Mouse (Mus musculus): ENCODE measurements around the gene Ctsj. TPM values are rescaled to one million over a fixed set of nuclear protein-coding genes. Genes with fewer than 3 reads are reported as not detected.
"Not testable (repeated sequence)": the region's sequence is repeated elsewhere in the genome, so short reads cannot be mapped to it uniquely, and the experiment has no call there.

Gene Ctsj
- 0.26 and 0.40 TPM in 2 replicates for polyA plus RNA-seq (2016; fragmentation: Nextera tagmentation; extraction: Ambion mirVana)

DNA sequence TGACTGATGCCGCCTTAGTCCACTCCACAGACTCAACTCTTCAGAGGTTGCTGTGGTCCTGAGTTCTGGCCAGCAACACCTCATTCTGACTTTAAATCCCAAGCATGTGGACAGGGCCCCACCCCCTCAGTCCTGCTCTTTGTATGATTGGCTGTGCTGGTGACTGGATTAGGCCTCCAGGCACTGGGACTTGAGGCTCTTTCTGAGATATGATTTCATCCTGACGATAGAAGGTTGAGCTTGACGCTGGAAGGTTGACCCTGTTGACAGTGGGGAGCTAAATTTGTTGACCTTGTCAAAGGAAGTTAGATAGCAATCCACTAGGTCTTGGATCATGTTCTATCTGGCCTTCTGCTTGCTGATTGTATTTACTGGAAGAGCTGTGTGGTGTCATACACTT is at the start of gene Ctsj:
Gene Ctsj, minus strand, starts transcription at position 101 of the 400 bp plus-strand sequence.
- Histone ChIP-seq H3K9ac (no peak within 1 kb of the TSS), H3K36me3 (no peaks in the 10 kb centered on the region), H3K27ac (ENCODE audit: poor library complexity, severe bottlenecking) (no peak within 1 kb of the TSS), H3K4me2 (no peak within 1 kb of the TSS), H3K4me1 (replicated peaks) (no peaks in the 10 kb centered on the region), H3K9me3 (replicated peaks) (peaks cover 3% of the 10 kb centered on the region; the same call in 1 of the 2 replicates), H3K4me3 (no peak within 1 kb of the TSS), H3K27me3 (replicated peaks) (no peaks in the 10 kb centered on the region)
- WGBS, result 56% methylated on average over 3 of the region's 3 CpGs
- no peak for ATAC-seq (ENCODE audit: insufficient number of reproducible peaks, low FRiP score)

DNA sequence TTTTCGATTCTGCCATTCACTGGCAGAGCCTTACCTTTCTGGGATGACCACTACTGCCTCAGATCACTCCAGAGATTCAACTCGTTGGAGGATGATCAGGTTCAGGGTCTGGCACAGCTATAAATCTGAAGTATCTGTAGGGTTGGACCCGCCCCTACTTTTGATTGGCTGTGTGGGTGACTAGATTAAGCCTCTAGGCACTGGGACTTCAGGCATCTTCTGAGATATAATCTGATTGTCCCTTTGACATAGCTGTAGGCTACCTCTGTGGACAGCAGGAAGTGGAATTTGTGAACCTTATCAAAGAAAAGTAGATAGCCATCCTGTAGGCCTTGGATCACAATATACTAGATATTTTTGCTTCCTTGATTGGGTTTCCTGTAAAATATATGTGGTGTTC is 34.8 kb upstream of the Ctsj start, which contains the start of gene Ctsq:
Gene Ctsq, minus strand, starts transcription at position 101 of the 400 bp plus-strand sequence.
- Histone ChIP-seq H3K36me3 (no peaks in the 10 kb centered on the region), H3K4me1 (replicated peaks) (no peaks in the 10 kb centered on the region), H3K9ac (no peak within 1 kb of the TSS), H3K27me3 (replicated peaks) (no peaks in the 10 kb centered on the region), H3K4me3 (no peak within 1 kb of the TSS), H3K27ac (ENCODE audit: poor library complexity, severe bottlenecking) (no peak within 1 kb of the TSS), H3K4me2 (no peak within 1 kb of the TSS), H3K9me3 (replicated peaks) (peaks cover 8% of the 10 kb centered on the region)
- ATAC-seq (ENCODE audit: insufficient number of reproducible peaks, low FRiP score), result no peak
- 48% methylated on average over 3 of the region's 3 CpGs for WGBS

DNA sequence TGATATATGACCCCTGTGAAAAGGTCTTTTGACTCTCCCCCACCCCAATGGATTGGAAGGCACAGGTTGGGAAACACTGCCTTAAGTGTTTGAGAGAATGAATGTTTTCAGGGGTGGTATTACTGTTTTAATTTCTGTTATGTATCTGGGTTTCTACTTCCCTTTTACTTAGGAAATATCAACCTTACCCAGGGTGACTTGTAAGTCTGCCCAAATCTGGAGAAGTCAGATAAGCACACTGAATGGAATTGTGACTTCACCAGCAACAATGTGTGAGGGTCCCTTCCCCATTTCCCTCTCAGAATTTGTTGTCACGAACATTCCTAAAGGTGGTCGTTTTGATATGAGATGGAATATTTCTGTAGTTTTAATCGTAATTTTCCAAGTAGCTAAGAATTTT is 17.0 kb upstream of the Ctsj start:
- H3K4me2 ChIP-seq, result no peak overlapping the region
- H3K4me1 ChIP-seq (replicated peaks), result no peaks in the 10 kb centered on the region
- H3K27me3 ChIP-seq (replicated peaks), result no peaks in the 10 kb centered on the region
- no peak overlapping the region for H3K27ac ChIP-seq (ENCODE audit: poor library complexity, severe bottlenecking)
- no peak for ATAC-seq (ENCODE audit: insufficient number of reproducible peaks, low FRiP score)
- H3K9ac ChIP-seq, result no peak overlapping the region
- H3K4me3 ChIP-seq, result no peak overlapping the region
- peaks cover 18% of the 10 kb centered on the region for H3K9me3 ChIP-seq (replicated peaks)
- 66% methylated on average over 3 of the region's 3 CpGs for WGBS
- H3K36me3 ChIP-seq, result no peaks in the 10 kb centered on the region

DNA sequence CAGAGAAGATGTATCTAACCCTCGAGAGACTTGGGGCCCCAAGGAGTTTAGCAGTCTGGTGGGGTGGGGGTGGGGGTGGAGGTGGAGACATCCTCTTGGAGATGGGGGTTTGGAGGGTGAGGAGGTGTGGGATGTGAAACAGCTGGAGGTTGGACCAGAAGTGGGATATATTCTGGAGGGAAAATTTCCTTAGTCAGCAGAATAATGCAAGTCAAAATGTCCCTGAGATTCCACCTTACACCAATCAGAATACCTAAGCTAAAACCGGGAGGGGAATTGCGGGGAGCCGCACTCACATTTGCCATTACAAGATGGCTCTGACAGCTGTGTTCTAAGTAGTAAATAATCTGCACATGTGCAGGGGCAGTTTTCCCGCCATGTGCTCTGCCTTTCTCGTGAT is 16.1 kb upstream of the Ctsj start:
- H3K4me3 ChIP-seq, result no peak overlapping the region
- no peak overlapping the region for H3K4me2 ChIP-seq
- 78% methylated on average over 6 of the region's 6 CpGs for WGBS
- H3K27ac ChIP-seq (ENCODE audit: poor library complexity, severe bottlenecking), result no peak overlapping the region
- H3K27me3 ChIP-seq (replicated peaks), result no peaks in the 10 kb centered on the region
- no peaks in the 10 kb centered on the region for H3K4me1 ChIP-seq (replicated peaks)
- no peaks in the 10 kb centered on the region for H3K36me3 ChIP-seq
- peaks cover 18% of the 10 kb centered on the region for H3K9me3 ChIP-seq (replicated peaks)
- ATAC-seq (ENCODE audit: insufficient number of reproducible peaks, low FRiP score), result no peak
- H3K9ac ChIP-seq, result no peak overlapping the region

DNA sequence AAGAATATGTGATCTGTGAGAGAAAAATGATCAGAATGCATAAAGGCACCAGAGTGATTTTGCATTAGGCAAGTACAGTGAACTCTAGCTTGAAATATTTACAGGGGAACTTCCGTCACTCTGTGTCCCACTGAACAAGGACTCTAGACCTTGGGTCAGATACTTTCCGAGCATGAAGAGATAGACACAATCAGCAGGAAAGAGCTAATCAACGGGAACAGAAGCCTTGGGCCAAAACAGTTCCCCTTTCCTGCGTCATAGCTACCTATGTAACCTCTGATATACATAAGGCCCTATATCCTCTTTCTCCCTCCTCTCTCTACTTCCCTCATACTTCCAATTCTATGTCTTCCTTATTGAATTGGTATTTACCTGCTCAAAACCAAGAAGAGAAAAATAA is 4.4 kb upstream of the Ctsj start:
- no peaks in the 10 kb centered on the region for H3K36me3 ChIP-seq
- H3K4me2 ChIP-seq, result no peak overlapping the region
- 39% methylated on average over 4 of the region's 4 CpGs for WGBS
- no peaks in the 10 kb centered on the region for H3K27me3 ChIP-seq (replicated peaks)
- no peak overlapping the region for H3K4me3 ChIP-seq
- H3K4me1 ChIP-seq (replicated peaks), result no peaks in the 10 kb centered on the region
- ATAC-seq (ENCODE audit: insufficient number of reproducible peaks, low FRiP score), result no peak
- H3K9ac ChIP-seq, result no peak overlapping the region
- H3K27ac ChIP-seq (ENCODE audit: poor library complexity, severe bottlenecking), result no peak overlapping the region
- H3K9me3 ChIP-seq (replicated peaks), result peaks cover 5% of the 10 kb centered on the region; the same call in 1 of the 2 replicates

DNA sequence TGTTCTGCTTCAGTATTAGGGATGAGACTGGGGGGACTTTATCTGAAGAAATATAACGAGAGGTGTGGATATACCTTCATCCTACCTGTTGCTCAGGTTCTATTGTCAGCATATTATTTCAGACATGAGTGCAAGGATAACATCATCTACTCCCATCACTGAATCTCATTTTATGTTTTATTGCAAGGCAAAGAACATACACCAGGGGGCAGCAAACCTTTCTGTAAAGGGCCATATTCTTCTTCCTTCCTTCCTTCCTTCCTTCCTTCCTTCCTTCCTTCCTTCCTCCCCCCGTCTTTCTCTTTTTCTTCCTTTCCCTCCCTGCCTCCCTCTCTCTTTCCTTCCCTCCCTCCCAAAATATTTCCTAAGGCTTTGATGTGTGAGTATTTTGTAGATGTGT is 8.2 kb downstream of the Ctsj start:
- H3K9me3 ChIP-seq (replicated peaks), result peaks cover 9% of the 10 kb centered on the region
- WGBS, result 40% methylated on average over 2 of the region's 2 CpGs
- no peaks in the 10 kb centered on the region for H3K4me1 ChIP-seq (replicated peaks)
- H3K36me3 ChIP-seq, result no peaks in the 10 kb centered on the region
- no peaks in the 10 kb centered on the region for H3K27me3 ChIP-seq (replicated peaks)
- ATAC-seq (ENCODE audit: insufficient number of reproducible peaks, low FRiP score), result no peak
- no peak overlapping the region for H3K27ac ChIP-seq (ENCODE audit: poor library complexity, severe bottlenecking)
- no peak overlapping the region for H3K4me3 ChIP-seq
- H3K9ac ChIP-seq, result no peak overlapping the region
- no peak overlapping the region for H3K4me2 ChIP-seq

DNA sequence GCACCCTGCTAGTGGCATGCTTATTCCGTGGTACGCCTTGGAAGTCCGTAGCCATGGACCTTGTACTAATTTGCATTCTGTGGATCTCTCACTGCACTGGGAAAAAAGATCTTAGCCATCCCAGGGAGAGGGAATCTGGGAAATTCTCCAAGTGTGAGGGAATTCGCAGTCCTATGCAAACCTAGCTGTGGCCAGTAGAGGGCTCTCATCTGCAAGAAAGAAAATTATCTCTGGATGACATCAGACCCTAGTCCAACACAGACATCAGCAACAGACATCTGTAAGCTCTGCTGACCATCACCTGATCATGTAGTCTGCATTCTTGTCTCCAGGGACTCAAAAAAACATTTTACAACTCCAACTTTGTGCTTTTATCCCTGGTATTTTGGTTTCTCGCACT is 18.8 kb downstream of the Ctsj start:
- not testable (repeated sequence) for H3K4me1 ChIP-seq (replicated peaks); H3K4me3 ChIP-seq; H3K9me3 ChIP-seq (replicated peaks); H3K9ac ChIP-seq; H3K36me3 ChIP-seq; ATAC-seq (ENCODE audit: insufficient number of reproducible peaks, low FRiP score); H3K4me2 ChIP-seq; H3K27ac ChIP-seq (ENCODE audit: poor library complexity, severe bottlenecking); H3K27me3 ChIP-seq (replicated peaks)
- WGBS, result 79% methylated on average over 4 of the region's 5 CpGs

DNA sequence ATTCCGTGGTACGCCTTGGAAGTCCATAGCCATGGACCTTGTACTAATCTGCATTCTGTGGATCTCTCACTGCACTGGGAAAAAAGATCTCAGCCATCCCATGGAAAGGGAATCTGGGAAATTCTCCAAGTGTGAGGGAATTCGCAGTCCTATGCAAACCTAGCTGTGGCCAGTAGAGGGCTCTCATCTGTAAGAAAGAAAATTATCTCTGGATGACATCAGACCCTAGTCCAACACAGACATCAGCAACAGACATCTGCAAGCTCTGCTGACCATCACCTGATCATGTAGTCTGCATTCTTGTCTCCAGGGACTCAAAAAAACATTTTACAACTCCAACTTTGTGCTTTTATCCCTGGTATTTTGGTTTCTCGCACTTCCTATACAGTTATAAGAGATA is 33.4 kb downstream of the Ctsj start:
- H3K4me1 ChIP-seq (replicated peaks); H3K27ac ChIP-seq (ENCODE audit: poor library complexity, severe bottlenecking); H3K27me3 ChIP-seq (replicated peaks); H3K9me3 ChIP-seq (replicated peaks); ATAC-seq (ENCODE audit: insufficient number of reproducible peaks, low FRiP score); H3K4me3 ChIP-seq; H3K36me3 ChIP-seq; H3K9ac ChIP-seq; H3K4me2 ChIP-seq: not testable (repeated sequence)
- 65% methylated on average over 4 of the region's 4 CpGs for WGBS

DNA sequence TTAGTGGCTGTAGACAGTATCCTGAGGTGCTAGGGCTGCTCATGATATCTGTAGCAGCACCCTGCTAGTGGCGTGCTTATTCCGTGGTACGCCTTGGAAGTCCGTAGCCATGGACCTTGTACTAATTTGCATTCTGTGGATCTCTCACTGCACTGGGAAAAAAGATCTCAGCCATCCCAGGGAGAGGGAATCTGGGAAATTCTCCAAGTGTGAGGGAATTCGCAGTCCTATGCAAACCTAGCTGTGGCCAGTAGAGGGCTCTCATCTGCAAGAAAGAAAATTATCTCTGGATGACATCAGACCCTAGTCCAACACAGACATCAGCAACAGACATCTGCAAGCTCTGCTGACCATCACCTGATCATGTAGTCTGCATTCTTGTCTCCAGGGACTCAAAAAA is 41.8 kb downstream of the Ctsj start:
- H3K27ac ChIP-seq (ENCODE audit: poor library complexity, severe bottlenecking); H3K36me3 ChIP-seq; H3K9me3 ChIP-seq (replicated peaks); ATAC-seq (ENCODE audit: insufficient number of reproducible peaks, low FRiP score); H3K9ac ChIP-seq; H3K4me2 ChIP-seq; H3K27me3 ChIP-seq (replicated peaks); H3K4me1 ChIP-seq (replicated peaks); H3K4me3 ChIP-seq: not testable (repeated sequence)
- 31% methylated on average over 4 of the region's 5 CpGs for WGBS

DNA sequence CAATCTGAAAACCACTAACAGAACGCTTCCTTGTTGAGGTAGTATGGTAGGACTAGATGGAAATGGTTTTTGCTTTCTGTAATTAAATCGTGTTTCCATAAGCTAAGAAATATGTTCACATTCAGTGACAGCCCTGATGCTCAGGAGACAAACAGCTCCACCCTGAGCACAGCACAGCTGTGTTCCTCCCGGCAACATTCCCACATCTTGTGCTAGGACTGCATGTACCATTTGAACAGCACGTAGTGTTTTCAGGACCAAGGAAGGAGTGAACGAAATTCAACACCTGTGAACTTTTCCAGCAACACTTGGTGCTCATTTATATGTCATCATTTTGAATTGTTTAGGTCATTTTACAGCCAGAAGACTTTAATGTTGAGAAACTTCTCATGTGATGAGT is 44.1 kb downstream of the Ctsj start:
- ATAC-seq (ENCODE audit: insufficient number of reproducible peaks, low FRiP score), result no peak
- Histone ChIP-seq H3K9me3 (replicated peaks) (peaks cover 13% of the 10 kb centered on the region; the same call in 1 of the 2 replicates), H3K36me3 (no peaks in the 10 kb centered on the region), H3K4me3 (no peak overlapping the region), H3K27me3 (replicated peaks) (no peaks in the 10 kb centered on the region), H3K4me1 (replicated peaks) (no peaks in the 10 kb centered on the region), H3K9ac (no peak overlapping the region), H3K27ac (ENCODE audit: poor library complexity, severe bottlenecking) (no peak overlapping the region), H3K4me2 (no peak overlapping the region)
- WGBS, result 63% methylated on average over 5 of the region's 5 CpGs
